Mouse (Mus musculus): ENCODE measurements around the gene Cidec.

The Cidec gene

DNA sequence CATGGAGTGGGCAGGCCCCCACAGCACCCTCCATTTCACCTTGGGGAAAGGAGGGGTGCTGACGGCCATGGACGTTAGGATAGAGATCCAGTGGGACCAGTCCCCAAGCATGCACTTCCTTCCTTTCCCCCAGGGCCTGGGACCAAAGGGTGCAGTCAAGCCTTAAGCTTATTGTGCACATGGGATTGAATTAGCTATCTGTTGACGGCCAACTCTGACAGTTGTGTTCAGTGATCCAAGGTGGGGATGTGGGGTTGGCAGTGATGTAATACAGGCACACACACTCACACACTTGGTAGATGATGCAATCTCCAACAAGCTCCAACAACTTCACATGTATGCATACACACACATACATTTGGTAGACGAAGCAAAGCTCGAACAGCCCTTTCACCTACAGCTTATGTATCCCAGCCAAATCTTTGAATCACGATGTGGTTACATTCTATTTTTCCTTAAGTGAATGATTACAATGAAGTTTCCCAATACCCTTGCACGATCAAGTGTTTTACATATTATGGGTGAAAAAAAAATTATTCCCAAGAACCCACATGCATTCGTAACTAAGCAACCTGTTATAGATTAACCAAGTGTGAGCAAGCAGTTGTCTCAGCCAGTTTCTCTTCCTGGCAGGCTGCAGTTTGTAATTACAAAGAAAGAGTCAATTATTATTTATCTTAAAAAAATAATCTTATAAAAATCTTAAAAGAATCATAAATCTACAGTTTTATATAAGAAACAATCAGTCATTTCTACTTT, 8.8 kb upstream of the Cidec start:
- DNase-seq (ENCODE audit: low read depth in 1 of 2, low spot score in 2 of 2): no peak

DNA sequence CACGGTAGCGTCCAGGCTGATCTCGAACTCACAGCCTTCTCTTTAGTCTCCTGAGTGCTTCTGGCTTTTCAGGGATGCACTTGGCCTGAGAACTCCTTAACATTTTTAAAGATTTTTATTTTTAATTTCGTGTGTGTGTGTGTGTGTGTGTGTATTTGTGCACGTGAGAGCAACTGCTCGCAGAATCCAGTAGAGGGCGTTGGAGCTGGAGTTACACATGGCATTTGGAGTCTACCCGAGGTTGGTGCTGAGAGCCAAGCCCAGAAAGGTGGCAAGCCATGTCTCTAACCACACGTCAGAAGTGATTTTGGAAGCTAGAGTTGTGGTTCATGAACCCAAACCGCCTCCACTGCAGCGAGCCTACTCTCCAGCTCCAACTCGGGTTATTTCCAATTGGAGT, 7.5 kb upstream of the Cidec start:
- no peak for DNase-seq (ENCODE audit: low read depth in 1 of 2, low spot score in 2 of 2)

DNA sequence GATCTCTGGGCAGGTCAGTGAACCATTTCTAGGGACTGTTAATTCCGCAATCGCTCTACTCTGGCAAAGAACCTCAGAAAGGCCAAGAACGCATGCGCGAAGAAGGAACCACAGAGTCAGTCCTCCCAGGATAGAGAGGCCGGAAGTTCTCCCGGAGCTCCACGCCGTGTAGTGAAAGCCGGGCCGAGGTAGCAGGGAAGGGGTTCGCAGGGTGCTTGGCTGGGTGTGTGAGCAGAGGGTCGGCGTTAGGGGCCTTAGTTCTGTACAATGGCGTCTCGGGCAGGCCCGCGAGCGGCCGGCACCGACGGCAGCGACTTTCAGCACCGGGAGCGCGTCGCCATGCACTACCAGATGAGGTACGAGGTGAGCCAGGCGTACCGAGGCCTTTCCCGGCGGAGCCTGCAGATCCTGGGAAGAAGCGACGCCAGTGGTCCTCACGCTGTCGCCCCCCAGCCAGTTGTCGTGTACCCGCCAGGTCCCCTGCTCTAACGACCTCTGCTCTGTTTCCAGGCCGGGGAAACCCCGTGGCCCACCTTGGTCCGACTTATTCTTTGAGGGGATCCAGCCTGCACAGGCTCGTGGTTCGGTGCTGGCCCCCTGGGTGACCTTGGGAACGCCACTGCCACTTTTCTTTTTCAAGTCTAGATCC, 7.0 kb upstream of the Cidec start, which contains the start of gene Jagn1:
Gene Jagn1 (plus strand): TSS at position 128 of the 649 bp plus-strand sequence.
- DNase-seq (ENCODE audit: low read depth in 1 of 2, low spot score in 2 of 2): peak; percentile 85 to 88

DNA sequence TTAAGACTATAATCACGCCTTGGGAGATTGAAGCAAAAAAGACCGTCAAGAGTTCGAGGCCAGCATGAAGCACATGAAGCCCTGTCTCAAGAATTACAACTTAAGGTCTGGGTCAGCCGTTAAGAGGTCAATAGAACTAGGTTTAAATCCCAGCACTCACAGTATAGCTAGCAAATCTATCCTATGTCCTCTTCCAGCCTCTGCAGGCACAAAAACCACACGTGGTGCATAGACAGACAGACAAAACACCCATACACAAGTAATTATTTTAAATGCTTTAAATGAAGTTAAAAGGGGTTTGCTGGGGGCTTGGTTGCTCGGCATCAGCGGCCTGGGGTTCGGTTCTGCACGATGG, 6.5 kb upstream of the Cidec start:
- DNase-seq (ENCODE audit: low read depth in 1 of 2, low spot score in 2 of 2): no peak

DNA sequence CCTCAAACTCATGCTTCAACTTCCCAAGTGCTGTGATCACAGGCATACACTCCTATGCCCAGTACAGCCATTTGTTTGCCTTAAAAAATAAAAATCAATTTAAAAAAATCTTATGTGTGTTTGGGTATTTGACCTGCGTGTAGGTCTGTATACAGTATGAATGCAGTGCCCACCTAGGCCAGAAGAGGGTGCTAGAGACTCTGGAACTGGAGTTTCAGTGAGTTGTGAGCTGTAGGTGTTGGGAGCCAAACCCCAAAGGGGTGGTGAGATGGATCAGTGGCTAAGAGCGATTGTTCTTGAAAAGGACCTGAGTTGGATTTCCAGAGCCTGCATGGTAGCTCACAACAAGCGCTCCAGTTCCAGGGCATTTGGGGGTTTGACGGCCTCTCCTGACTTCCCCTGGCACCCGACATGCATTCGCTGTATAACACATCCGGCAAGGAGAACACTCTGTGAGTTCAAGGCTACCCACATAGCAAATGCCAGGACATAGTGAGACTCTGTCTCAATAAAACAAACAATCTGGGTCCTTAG, 5.7 kb upstream of the Cidec start:
- peak in 1 of 2 experiments; percentile 57 for DNase-seq (ENCODE audit: low read depth in 1 of 2, low spot score in 2 of 2)

DNA sequence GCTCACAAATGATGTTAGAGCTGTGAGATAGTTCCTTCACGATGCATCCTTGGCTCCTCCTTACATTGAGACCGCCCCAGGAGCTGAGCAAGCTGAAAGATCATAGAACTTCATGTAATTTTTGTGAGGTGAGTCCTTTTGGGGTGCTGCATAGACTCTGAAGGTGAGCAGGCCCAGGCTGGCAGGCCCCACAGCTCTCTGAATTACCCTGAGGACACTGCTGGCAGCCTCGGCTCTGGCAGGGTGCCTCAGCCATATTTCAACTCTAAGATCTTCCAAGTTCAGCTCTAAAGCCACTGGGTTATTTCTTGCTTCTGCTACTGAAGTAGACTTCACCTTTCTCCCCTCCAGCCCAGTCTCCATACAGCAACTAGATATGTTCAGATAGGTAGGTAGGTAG, 5.1 kb upstream of the Cidec start:
- DNase-seq (ENCODE audit: low read depth in 1 of 2, low spot score in 2 of 2): no peak

DNA sequence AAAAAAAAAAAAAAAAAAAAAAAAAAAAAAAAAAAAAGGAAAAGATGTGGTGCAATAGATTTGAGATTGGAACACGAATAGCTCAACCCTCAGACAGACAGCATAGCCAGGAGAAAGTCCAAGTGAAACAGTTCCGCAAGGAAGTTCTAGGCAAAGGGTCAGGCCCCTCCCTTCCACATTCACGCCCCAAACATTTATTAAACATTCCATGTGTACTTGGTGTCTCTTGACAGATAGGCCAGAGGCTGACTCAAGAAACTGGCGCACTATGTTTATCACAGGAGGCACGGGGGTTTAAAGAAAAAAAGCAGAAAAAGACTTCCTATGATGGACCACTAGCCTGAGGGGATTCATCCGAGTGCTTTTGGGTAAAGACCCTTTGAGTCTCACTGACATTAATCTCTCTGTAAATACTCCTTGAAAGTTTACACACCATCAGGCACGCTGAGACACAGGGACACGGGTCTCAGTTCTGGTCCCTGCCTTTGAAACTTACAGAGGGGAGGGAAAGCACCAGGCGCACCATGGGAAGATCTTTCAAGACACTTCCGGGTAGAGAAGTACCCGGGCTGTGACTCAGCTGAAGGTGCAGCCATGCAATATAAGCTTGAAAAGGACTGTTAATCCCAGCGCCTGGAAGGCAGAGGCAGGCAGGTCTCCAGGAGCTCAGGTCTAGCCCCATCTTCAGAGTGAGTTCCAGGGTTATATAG, 3.3 kb upstream of the Cidec start:
- no peak for DNase-seq (ENCODE audit: low read depth in 1 of 2, low spot score in 2 of 2)

DNA sequence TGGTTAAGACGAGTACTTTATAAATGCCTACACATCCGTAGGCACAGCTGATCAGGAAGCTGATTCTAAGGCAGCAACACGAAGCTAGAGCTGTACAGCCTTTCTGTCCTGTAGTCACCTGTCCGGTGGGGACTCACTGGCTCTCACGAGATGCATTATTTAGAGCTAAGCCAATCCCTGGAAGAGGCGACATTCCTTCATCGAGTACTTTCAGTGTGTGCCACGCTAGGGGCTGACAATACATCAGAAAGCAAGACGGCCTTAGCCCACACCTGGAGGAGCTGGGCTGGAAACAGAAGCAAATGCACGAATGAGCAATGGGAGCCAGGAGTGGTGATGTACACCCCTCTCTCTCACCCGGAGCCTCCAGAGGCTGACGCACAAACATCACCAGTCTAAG, 1.6 kb upstream of the Cidec start:
- DNase-seq (ENCODE audit: low read depth in 1 of 2, low spot score in 2 of 2): no peak

DNA sequence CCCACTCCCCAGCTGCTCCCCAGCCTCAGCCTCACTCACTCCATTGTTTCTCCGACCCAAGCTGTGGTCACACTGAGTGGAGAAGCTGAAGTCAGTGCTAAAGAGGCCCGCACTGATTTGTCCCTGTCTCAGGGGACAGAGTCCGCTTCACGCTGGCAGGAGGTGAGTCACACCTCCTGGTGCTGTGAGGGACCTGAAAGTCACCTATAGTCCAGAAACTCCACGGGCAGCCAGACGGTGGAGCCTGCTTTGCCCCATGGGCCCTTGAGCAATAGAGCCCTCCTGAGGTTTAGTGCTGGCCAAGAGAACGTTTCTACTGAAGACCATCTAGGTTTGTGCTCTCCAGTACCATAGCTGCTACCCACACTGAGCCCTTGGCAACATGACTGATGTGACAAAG, 869 bp downstream of the Cidec start:
- no peak for DNase-seq (ENCODE audit: low read depth in 1 of 2, low spot score in 2 of 2)

DNA sequence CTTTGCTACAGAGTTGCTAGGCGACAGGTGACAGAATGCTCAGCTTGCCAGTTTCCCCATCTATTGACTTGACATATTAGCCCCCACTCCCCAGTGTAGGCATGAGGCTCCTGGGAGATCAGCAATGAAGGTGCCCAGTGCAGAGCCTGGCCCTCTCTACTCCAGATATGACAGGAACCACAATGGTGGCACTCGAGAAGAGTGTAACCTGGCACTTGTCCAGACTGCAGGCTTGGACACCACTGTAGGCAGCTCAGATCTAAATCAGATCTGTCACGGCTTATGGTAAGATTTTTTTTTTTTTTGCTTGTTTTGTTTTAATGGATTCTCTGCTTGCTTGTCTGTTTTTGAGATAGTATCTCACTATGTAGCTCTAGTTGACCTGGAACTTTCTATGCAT, 1.9 kb downstream of the Cidec start:
- DNase-seq (ENCODE audit: low read depth in 1 of 2, low spot score in 2 of 2): no peak

DNA sequence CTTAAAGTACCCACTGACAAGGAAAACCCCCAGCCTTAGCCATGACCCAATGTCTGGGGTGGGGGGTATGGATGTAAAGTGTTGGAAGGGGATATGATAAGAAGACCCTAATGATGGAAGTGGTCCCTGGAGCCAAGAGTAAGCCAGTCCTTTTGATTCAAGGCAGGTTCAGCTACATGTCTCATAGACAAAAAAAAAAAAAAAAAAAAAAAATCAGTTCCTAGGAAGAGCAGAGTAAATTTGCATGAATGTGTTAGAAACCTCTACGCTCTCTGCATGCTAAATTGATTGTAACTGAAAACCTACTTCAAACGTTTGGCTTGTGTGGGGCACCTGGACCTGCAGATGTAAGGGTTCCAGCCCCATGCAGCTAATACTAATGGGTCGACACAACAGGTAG, 3.8 kb downstream of the Cidec start:
- no peak for DNase-seq (ENCODE audit: low read depth in 1 of 2, low spot score in 2 of 2)

DNA sequence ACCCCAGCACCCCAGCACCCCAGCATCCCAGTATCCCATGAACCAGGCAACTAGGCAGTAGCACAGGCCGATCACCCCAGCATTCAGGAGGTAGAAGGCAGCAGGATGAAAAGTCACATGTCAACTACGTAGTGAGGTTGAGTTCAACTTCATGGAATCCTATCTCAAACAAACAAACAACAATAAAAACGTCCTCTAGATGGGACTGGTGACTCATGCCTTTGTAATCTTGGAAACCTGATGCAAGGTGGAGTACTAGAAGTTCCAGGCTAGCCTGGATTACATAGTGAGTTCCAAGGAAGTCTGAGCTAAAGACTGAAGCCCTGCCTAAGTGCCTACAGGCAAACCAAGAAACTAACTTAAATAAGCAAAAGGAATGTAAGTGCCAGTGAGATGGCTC, 4.7 kb downstream of the Cidec start:
- no peak for DNase-seq (ENCODE audit: low read depth in 1 of 2, low spot score in 2 of 2)

DNA sequence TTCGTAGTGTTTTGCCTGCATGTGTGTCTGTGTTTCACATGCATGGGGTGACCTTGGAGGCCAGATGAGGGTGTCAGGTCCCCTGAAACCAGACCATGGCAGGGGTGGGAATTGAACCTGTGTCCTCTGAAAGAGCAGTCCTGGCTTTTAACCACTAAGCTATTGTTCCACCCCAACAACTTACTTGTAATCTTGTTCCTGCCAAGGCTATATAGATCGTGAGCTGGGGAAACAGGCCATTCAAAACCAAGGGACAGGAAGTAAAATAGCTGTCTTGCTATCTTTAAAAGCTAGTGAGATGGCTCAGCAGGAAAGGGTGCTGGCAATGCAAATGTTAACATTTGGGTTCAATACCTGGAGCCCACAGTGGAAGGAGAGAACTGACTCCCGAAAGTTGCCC, 5.6 kb downstream of the Cidec start:
- no peak for DNase-seq (ENCODE audit: low read depth in 1 of 2, low spot score in 2 of 2)

DNA sequence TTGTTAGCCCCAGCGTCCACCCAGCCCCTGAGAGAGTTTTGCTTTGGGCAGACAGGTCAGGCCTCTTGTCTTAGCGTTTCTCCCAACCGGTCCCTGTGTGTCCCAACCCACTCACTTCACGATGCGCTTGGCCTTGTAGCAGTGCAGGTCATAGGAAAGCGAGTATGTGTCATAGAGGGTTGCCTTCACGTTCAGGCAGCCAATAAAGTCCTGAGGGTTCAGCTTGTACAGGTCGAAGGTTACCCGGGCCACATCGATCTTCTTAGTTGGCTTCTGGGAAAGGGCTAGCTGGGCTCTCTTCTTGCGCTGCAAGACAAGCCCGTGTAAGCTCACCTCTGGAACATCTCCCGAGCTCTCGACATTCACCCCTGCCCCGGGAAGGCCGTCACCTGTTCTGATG, 7.6 kb downstream of the Cidec start:
- DNase-seq (ENCODE audit: low read depth in 1 of 2, low spot score in 2 of 2): no peak

DNA sequence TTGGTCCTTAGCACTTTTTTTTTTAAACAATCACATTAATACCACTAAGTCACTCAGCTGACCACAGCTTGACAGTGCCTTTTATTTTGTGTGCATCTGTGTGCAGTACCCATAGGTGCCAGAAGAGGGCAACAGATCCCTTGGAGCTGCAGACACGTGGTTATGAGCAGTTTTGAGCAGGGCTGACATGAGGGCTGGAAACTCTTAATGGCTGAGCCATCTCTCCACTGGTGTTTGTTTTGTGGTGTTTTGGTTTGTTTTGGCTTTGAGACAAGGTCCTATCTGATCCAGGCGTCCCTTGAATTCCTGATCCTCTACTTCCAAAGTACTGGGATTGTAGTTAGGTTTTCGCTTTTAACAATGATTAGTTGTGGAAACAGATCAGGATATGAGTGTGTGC, 8.2 kb downstream of the Cidec start:
- DNase-seq (ENCODE audit: low read depth in 1 of 2, low spot score in 2 of 2): peak in 1 of 2 experiments; percentile 65

DNA sequence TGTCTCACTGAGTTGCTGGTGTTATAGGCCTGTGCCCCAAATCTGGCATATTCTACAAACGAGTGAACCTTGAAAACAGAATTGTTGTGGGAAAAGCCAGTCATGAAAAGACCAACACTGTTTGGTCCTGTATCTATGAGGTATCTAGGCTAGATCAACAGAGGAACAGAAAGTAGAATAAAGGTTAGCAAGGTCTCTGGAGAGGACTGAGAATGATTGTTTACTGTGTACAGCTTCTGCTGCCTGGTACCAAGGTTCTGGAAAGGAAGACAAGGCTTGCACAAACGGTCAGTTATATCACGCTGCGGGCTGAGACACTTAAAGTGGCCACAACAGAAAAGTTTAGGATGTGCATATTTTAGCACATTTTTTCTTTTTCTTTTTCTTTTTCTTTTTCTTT, 8.9 kb downstream of the Cidec start:
- no peak for DNase-seq (ENCODE audit: low read depth in 1 of 2, low spot score in 2 of 2)

DNA sequence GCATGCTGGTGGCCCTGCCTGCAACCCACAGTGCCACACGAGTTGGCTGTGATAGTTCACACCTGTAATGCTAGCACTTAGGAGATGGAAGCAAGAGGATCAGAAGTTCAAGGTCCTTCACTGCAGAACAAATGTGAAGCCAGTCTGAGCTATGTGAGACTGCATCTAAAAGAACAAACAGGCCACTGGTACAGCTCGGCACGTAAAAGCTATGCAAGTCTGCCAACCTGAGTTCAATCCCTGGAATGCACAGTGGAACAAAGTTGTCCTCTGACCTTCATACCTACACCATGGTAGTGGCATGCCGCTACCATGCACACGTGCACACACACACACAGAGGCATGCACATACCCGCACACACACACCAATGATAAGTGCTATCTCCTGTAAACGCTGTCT, 11.4 kb downstream of the Cidec start:
- no peak for DNase-seq (ENCODE audit: low read depth in 1 of 2, low spot score in 2 of 2)

DNA sequence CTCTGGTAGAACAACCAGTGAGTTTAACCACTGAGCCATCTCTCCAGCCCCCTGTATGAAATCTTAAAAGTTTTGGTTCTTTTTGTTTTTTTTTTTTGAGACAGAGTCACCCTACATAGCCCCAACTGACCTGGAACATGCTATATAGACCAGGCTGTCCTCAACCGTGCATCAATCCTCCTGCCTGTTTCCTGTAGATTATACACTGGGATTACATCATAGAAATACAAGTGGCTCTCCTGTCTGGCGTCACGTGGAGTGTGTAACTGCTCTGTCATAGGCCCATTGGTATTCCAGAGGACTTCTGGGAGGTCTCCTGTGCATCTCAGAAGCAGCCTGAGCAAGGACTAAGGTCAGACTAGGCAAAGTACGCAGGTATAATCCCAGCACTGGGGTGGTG, 12.6 kb downstream of the Cidec start:
- no peak for DNase-seq (ENCODE audit: low read depth in 1 of 2, low spot score in 2 of 2)

DNA sequence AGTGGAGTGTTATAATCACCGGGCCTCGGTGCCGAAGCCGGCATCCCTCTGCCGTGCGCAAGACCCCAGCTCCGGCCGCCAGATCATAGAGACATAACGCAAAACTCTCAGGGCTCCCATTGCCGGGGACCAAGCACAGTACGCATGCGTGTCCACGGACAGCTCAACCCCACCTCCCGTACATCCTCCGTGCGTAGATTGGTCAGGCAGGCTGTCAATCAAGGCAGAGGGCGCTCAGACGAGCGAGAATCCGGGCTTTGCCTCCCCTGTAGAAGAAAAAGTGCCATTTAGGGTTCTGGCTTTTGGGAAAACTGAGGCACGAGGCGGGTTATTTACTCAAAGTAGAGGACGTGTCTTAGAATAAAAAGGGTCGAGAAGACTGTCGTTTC, 16.4 kb downstream of the Cidec start, which contains the start of gene Rpusd3:
Gene Rpusd3 (minus strand): TSS at position 142 of the 389 bp plus-strand sequence.
- DNase-seq (ENCODE audit: low read depth in 1 of 2, low spot score in 2 of 2): peak; percentile 81 to 90

DNA sequence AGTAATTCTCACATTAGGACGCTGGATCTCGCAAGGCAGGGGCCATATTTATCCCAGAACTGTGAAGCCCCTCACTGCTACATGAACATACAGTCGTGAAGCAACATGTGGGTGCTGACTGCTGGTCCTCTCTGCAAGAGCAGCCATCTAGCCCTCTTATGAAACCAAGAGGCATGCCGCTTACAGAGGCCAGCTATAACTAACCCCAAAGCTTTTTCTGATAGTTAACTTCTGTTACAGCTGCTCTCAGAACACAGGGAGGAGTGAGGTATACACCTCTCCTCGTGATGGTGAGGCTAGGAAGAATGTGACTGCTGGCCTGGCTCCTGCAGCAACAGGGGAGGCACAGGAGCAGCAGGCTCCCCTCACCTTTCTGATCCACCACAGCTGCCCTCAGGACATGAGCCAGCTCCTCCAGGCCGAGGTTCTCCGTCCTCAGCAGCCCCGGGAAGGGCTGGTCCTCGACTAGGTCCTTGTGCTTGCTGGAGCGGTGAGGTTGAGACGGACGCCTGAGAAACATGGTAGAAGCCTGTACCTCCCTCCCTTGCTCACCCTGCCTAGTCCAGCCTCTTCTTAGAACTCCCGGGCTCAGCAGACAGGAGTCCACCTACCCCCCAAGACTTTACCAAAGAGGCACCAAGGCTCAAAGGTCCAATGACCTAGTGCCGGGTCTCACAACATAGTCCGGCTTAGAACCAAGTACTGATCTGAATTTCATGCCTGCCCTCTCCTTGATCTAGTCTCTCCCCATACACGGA, 16.9 kb downstream of the Cidec start:
- no peak for DNase-seq (ENCODE audit: low read depth in 1 of 2, low spot score in 2 of 2)

DNA sequence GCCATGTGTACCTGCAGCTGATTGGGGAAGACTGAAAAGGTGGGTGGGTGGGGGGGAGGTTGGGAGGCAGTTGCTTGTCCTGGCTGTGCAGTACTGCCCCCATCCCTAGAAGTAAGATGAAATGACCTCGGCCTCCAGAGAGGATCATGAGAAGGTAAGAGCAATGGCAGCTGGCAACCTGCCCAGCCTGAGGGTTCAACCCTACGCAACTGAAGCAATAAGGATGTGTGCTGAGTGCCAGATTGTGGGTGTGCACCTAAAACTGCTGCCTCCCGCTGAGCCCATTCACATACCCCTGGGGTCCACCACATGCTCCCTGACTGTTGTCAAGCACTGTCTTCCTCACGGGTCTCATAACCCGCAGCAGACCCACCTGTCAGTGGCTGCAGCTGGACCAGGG, 19.1 kb downstream of the Cidec start:
- DNase-seq (ENCODE audit: low read depth in 1 of 2, low spot score in 2 of 2): no peak
